ENCODE assay signal across 22 mouse cellular contexts in genomic region chr12:108097643-108098042, GRCm38 (mm10).
"Had no signal": no experiment of that assay in that cellular context is flagged by ENCODE, and none has a peak within 500 bp of the region (broad histone marks: within the 10 kb centered on the region; RNA-seq: fewer than 3 reads in every experiment).

No protein-coding gene starts in this region.

- H3K4me3 ChIP-seq: heart, adult 2 months; heart, embryonic 13.5 days; heart, embryonic 15.5 days; hindbrain, embryonic 13.5 days; hindbrain, embryonic 15.5 days; kidney, embryonic 15.5 days; limb, embryonic 13.5 days; limb, embryonic 15.5 days; liver, embryonic 12.5 days had no signal

- H3K4me1 ChIP-seq: heart, embryonic 15.5 days; hindbrain, embryonic 13.5 days; liver, embryonic 12.5 days had no signal

- H3K4me2 ChIP-seq: heart, embryonic 11.5 days; heart, embryonic 13.5 days; heart, embryonic 15.5 days; hindbrain, embryonic 13.5 days; hindbrain, embryonic 15.5 days; kidney, embryonic 15.5 days; limb, embryonic 15.5 days; liver, embryonic 12.5 days had no signal

- H3K9me3 ChIP-seq: heart, embryonic 13.5 days; heart, embryonic 15.5 days; hindbrain, embryonic 13.5 days; hindbrain, embryonic 15.5 days; kidney, embryonic 15.5 days; limb, embryonic 13.5 days; limb, embryonic 15.5 days; liver, embryonic 12.5 days had no signal

- DNase-seq: gastrocnemius, postnatal 14 days; gastrocnemius, postnatal 36 days; heart, postnatal 14 days; heart, postnatal 36 days; kidney, adult 11 months; kidney, adult 2 months; kidney, adult 9 months; kidney, postnatal 14 days; layer of hippocampus, postnatal 36 days had no signal

- H3K36me3 ChIP-seq: heart, embryonic 13.5 days; heart, embryonic 15.5 days; hindbrain, embryonic 13.5 days; hindbrain, embryonic 15.5 days; kidney, embryonic 15.5 days; limb, embryonic 13.5 days; limb, embryonic 15.5 days; liver, embryonic 12.5 days had no signal

- H3K27me3 ChIP-seq: heart, embryonic 13.5 days; heart, embryonic 15.5 days; hindbrain, embryonic 13.5 days; hindbrain, embryonic 15.5 days; kidney, embryonic 15.5 days; limb, embryonic 13.5 days; limb, embryonic 15.5 days; liver, embryonic 12.5 days had no signal

- H3K9ac ChIP-seq: heart, embryonic 13.5 days; heart, embryonic 15.5 days; hindbrain, embryonic 13.5 days; hindbrain, embryonic 15.5 days; kidney, embryonic 15.5 days; limb, embryonic 15.5 days; liver, embryonic 12.5 days; liver, embryonic 14.5 days had no signal

- H3K27ac ChIP-seq: heart, adult 2 months; heart, embryonic 13.5 days; heart, embryonic 15.5 days; hindbrain, embryonic 13.5 days; hindbrain, embryonic 15.5 days; hindbrain, postnatal 0 days; kidney, embryonic 15.5 days; kidney, postnatal 0 days; limb, embryonic 13.5 days; limb, embryonic 15.5 days; liver, embryonic 12.5 days; liver, embryonic 14.5 days had no signal

- ATAC-seq: hindbrain, postnatal 0 days; liver, embryonic 12.5 days had no signal
